Mouse (Mus musculus) E14TG2a.4 (cell line): Measurements from ENCODE around the gene Gp1ba.

Experiments
- H3K27me3 ChIP-seq: 2 replicates; pipeline ENCODE4 v1.6.1; 2014; ENCODE audit warnings: low read length, control low read depth; ENCODE audit not compliant: insufficient read depth
- H3K36me3 ChIP-seq: 2 replicates; pipeline ENCODE4 v1.6.1; 2014; ENCODE audit warnings: low read length, control low read depth; ENCODE audit not compliant: insufficient read depth
- H3K4me1 ChIP-seq: replicated peaks from 2 replicates; pipeline ENCODE4 v1.6.1; 2014; ENCODE audit warnings: low read depth, low read length, control low read depth
- H3K4me3 ChIP-seq: replicated peaks from 2 replicates; pipeline ENCODE4 v1.5.1; 2014; ENCODE audit warnings: mild to moderate bottlenecking, low read length
- H3K9me3 ChIP-seq: 2 replicates; pipeline ENCODE4 v1.6.1; 2014; ENCODE audit warnings: low read length, control low read depth
- CTCF ChIP-seq: conservative IDR thresholded peaks from 2 replicates; pipeline ENCODE4 v1.5.1; 2014; ENCODE audit warnings: low read length
- NANOG ChIP-seq: IDR thresholded peaks from 2 replicates; pipeline ENCODE4 v1.6.1; 2014; ENCODE audit warnings: borderline replicate concordance, low read length, mixed read lengths
- POU5F1 ChIP-seq: IDR thresholded peaks from 2 replicates; pipeline ENCODE4 v1.6.1; 2014; ENCODE audit warnings: low read length, borderline replicate concordance

The Gp1ba gene

DNA sequence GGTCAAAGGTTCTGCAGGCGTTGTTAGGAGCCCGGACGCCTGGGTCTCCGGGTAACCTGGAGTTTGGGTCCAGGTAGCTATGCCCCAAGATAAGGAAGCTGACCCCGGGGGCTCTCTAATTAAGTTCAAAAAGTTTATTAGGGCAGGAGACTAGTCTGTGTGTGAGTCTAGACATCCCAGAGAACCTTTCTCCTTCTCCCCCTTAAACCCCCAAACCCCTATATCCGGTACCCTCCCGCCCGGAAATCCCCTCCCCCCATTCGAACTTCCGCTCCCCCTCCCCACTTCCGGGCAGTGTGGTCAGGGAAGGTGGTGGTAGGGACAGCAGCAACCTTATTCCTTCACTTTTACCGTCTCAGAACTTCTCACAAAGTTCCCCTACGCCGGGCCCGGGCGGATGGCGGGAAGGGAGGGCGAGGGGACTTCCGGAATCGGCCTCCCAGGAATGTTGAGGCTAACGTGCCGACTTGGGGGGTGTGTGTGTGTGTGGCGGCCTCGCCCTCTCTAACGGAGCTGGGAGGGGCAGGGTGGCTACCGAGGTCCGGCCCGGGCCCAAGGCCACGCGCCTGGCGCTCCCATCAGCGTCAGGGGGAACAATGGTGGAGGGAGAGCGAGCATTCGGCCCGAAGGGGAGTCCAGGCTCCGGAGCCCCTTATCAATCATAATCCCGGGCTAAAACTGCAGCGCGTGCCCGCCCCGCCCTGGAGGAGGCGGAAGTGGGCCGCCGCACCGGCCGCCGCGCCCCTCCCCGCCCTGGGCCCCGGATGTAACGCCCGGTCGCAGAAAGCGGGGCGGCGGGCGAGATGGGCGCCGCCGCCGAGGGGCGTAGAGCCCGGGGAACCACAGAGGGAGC, 14.6 kb downstream of the Gp1ba start:
- peak overlapping the region; percentile 99 for H3K4me3 ChIP-seq
- H3K9me3 ChIP-seq = peaks cover 50% of the 10 kb centered on the region
- peaks cover 52% of the 10 kb centered on the region for H3K36me3 ChIP-seq
- TF ChIP-seq CTCF (no peak), POU5F1 (no peak), NANOG (no peak)
- H3K4me1 ChIP-seq = peaks cover 70% of the 10 kb centered on the region
- H3K27me3 ChIP-seq = peaks cover 5% of the 10 kb centered on the region; the same call in 1 of the 2 replicates

DNA sequence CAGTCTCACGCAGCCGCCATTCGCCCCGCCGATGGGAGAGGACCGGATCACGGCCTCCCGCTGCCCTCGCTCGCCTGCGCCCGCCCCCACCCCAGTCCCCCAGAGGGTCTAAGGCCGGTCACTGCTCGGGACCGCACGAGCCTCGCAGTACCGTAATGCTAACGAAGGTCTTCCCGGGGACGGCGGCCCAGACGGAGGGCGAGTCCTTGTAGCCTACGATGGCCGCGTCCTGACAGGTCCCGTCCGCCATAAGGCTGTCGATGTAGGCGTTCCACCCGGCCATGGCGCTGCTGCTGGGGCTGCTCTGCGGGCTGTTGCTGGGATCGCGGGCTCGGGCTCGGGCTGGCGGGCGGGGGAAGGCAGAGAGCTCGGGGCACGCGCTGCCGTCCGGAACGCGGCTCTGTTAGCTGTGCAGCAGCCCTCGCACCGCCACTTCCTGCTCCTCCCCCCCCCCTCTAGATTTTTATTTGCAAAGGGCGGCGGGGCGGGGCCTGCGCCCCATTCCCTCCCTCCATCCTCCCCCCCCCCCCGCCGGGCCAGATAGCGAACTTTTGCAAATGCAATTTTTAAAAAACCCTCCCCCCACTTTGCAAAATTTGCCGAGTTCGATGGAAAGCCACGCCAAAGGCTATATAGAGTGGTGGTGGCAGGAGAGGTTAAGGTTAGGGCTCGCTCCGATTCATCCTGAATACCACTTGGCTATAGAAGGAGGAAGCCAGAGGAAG, 15.4 kb downstream of the Gp1ba start, which contains the start of gene Pfn1:
Gene Pfn1 (minus strand): TSS at position 447 of the 725 bp plus-strand sequence.
- H3K36me3 ChIP-seq = peaks cover 44% of the 10 kb centered on the region
- H3K4me1 ChIP-seq = peaks cover 70% of the 10 kb centered on the region
- peaks cover 5% of the 10 kb centered on the region; the same call in 1 of the 2 replicates for H3K27me3 ChIP-seq
- H3K9me3 ChIP-seq = peaks cover 44% of the 10 kb centered on the region
- no peak for TF ChIP-seq CTCF
- H3K4me3 ChIP-seq = peak within 1 kb of the TSS; percentile 99

DNA sequence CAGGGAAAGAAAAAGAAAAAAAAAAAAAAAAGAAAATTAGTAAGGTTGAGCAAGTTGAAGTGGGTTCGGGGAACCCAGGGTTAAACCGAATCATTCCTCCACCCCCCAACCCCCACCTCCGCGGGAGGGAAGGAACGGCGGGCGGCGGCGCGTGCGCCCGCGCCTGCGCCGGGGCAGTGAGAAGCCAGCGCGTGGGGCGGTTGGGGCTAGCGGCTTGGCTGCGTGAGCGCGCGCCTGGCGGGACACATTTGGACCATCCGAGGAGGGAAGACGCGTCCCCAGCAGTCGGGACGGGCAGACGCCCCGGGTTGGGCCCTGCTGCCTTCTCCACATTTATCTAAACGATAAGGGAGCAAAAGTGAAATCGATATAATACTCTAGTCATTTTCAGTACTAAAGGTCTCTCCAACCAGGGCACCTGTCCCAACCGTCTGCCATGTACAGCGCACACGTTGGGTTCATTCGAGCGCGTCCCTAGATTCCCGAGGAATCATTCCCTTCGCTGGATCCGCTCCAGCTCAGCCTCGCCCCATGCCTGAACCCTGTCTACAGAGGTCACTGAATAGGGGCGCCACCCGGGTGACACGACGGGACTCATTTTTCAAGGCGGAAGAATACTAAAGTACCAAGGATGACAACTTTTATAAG, 16.1 kb downstream of the Gp1ba start:
- Histone ChIP-seq H3K27me3 (peaks cover 5% of the 10 kb centered on the region; the same call in 1 of the 2 replicates), H3K36me3 (peaks cover 37% of the 10 kb centered on the region), H3K9me3 (peaks cover 37% of the 10 kb centered on the region), H3K4me3 (peak overlapping the region; percentile 99), H3K4me1 (peaks cover 70% of the 10 kb centered on the region)
- no peak for TF ChIP-seq CTCF
- TF ChIP-seq POU5F1 = no peak
- no peak for TF ChIP-seq NANOG

DNA sequence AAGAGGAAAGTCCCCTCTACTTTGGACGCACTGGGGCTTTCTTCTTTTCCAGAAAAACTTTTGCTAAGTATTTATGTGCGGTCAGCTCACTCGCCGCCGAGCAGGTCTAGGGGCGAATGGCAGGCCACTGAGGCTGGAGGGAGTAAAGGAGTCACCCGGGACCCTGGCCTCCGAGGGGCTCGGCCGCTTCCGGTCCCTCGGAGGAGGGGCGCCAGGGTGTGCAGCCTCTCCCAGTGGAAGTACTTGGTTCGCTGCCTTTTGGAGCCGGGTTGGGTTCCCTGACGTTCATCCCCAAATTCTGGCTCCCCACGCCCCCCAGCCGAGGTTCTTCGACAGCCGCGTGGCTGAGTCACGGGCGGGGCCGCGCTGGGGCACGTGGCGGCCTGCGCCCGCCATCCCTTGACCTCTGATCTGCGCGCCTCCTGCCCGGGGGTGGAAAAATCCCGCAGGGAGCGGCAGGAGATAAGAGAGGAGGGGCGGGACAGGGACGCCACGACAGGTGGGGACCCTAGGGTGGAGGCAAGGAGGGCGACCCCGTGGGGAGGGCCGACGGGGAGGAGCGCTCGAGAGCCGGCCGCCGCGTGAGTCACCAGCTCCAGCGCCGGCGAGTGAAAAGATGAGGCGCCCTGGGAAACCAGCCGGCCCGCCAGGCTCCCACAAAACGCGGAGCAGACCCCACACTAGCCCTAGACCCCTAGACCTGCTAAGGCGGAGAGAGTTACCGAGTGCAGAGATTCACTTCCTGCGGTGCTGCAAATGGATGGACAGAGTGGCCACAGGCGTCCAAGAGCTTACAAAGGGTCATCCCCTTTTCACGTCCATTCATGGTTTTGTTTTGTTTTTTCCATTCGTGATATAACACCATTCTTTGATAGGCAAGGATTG, 16.9 kb downstream of the Gp1ba start:
- TF ChIP-seq CTCF = no peak
- no peak for TF ChIP-seq NANOG
- TF ChIP-seq POU5F1 = no peak
- H3K4me1 ChIP-seq = peaks cover 70% of the 10 kb centered on the region
- peak overlapping the region; percentile 99 for H3K4me3 ChIP-seq
- H3K36me3 ChIP-seq = peaks cover 34% of the 10 kb centered on the region
- peaks cover 5% of the 10 kb centered on the region; the same call in 1 of the 2 replicates for H3K27me3 ChIP-seq
- H3K9me3 ChIP-seq = peaks cover 30% of the 10 kb centered on the region

DNA sequence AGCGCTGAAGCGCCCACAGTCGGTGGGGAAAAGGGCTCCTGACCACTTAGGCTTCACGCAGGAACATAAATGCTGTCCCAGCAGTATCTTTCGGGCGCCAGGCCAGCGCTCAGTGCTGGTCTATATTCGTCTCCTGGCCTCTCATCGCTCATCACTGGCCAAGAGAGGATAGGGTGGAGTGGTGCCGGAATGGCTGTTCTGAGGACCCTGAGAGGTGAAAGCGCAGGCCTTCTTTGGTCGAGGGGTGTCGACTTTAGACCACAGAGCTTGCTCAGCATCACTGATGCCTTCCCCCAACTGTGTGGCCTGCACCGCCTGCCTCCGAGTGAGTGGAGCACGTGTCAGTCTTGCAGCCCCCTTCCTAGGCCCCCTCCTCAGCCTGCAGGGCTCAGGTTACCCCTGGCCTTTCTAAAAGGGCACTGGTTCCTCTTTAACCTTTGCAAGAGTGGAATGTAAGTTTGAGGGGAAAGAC, 17.6 kb downstream of the Gp1ba start:
- no peak for TF ChIP-seq POU5F1
- no peak for TF ChIP-seq NANOG
- no peak for TF ChIP-seq CTCF
- Histone ChIP-seq H3K4me3 (peak overlapping the region; percentile 99), H3K36me3 (peaks cover 32% of the 10 kb centered on the region), H3K27me3 (peaks cover 5% of the 10 kb centered on the region; the same call in 1 of the 2 replicates), H3K4me1 (peaks cover 68% of the 10 kb centered on the region), H3K9me3 (peaks cover 23% of the 10 kb centered on the region)

DNA sequence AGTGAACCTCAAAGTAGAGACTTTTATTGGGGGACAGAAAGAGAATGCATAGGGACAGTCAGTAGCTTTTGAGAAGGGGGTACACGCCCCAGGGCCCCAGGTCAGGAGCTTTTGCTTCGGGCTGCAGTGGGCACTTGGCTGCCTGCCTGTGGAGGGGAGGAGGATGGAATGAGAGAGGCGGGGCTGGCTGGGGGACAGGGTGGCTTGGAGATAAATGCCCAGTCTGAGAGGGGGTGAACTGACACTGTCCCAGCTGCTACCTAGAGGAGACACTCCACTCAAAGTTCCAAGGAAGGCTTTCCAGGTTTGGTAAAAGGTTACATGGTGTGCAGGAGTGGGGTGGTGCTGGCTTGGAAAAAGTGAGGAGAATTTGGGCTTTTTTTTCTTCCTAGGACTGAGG, 18.0 kb downstream of the Gp1ba start, which contains the start of gene Eno3:
Gene Eno3 (plus strand): TSS at position 239 of the 400 bp plus-strand sequence.
- Histone ChIP-seq H3K36me3 (peaks cover 32% of the 10 kb centered on the region), H3K9me3 (peaks cover 18% of the 10 kb centered on the region), H3K4me1 (peaks cover 64% of the 10 kb centered on the region), H3K4me3 (peak within 1 kb of the TSS; percentile 99), H3K27me3 (peaks cover 5% of the 10 kb centered on the region; the same call in 1 of the 2 replicates)
- TF ChIP-seq NANOG = no peak
- TF ChIP-seq CTCF = no peak
- TF ChIP-seq POU5F1 = no peak

DNA sequence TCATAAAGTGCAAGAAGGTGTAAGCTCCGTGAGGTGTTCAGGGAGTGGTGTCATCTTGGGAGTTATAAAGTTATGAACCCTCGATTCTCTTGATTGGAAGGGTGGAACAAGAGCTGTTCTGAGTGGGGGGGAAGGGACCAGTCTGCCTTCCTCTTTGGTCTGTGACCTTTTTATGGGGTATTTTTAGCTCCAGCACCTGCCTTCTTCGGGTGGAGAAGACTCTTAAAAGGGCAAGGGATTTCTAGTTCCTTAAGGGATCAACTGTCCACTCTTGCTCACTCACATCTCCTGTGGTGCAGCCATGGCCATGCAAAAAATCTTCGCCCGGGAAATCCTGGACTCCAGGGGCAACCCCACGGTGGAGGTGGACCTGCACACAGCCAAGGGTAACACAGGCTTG, 18.7 kb downstream of the Gp1ba start:
- peaks cover 12% of the 10 kb centered on the region for H3K9me3 ChIP-seq
- TF ChIP-seq NANOG (no peak), POU5F1 (no peak), CTCF (no peak)
- H3K36me3 ChIP-seq = peaks cover 32% of the 10 kb centered on the region

More for the DNA sequence above, 18.7 kb downstream of the Gp1ba start:
- Histone ChIP-seq H3K27me3 (peaks cover 5% of the 10 kb centered on the region; the same call in 1 of the 2 replicates), H3K4me1 (peaks cover 62% of the 10 kb centered on the region), H3K4me3 (peak overlapping the region; percentile 26)
